Mouse (Mus musculus) midbrain, postnatal 0 days (tissue): ENCODE data around the gene Nup107. TPM values are rescaled to one million over a fixed set of nuclear protein-coding genes. Genes with fewer than 3 reads are reported as not detected.
"Not testable (repeated sequence)": the region's sequence is repeated elsewhere in the genome, so short reads cannot be mapped to it uniquely, and the experiment has no call there.

Experiments used
- ATAC-seq: fragments of 200-750 bp; cut with Nextera tagmentation; 2 replicates; pipeline ENCODE4 v1.8.0; 2017; ENCODE audit warnings: moderate number of reproducible peaks, mild to moderate bottlenecking, moderate TSS enrichment, moderate library complexity; ENCODE audit not compliant: low FRiP score
- DNase-seq: peaks from one replicate; pipeline ENCODE4 v3.0.0-alpha.2; 2015; ENCODE audit warnings: low spot score
- H3K27ac ChIP-seq: fragments of 300-500 bp; sonication (generic); 2 replicates; pipeline ENCODE4 v1.5.1; 2014; ENCODE audit warnings: low read depth, mild to moderate bottlenecking, low read length, mixed read lengths
- H3K27me3 ChIP-seq: fragments of 300-500 bp; sonication (generic); 2 replicates; pipeline ENCODE4 v1.6.1; 2014; ENCODE audit warnings: low read length, control low read depth, mixed read lengths; ENCODE audit not compliant: insufficient read depth
- H3K36me3 ChIP-seq: fragments of 300-500 bp; sonication (generic); 2 replicates; pipeline ENCODE4 v1.6.1; 2014; ENCODE audit warnings: low read length, control low read depth, mixed read lengths; ENCODE audit not compliant: insufficient read depth
- H3K4me1 ChIP-seq: fragments of 300-500 bp; sonication (generic); 2 replicates; pipeline ENCODE4 v1.6.1; 2014; ENCODE audit warnings: mild to moderate bottlenecking, control low read depth, antibody characterized with exemption, low read length, mixed read lengths; ENCODE audit not compliant: insufficient read depth
- H3K4me2 ChIP-seq: fragments of 300-500 bp; sonication (generic); 2 replicates; pipeline ENCODE4 v1.6.1; 2014; ENCODE audit warnings: low read depth, mild to moderate bottlenecking, low read length, mixed read lengths; ENCODE audit not compliant: poor library complexity, severe bottlenecking
- H3K4me3 ChIP-seq: fragments of 300-500 bp; sonication (generic); 2 replicates; pipeline ENCODE4 v1.5.1; 2014; ENCODE audit warnings: low read depth, mild to moderate bottlenecking, low read length, moderate library complexity
- H3K9ac ChIP-seq: fragments of 300-500 bp; sonication (generic); replicated peaks from 2 replicates; pipeline ENCODE4 v1.6.1; 2014; ENCODE audit warnings: mild to moderate bottlenecking, low read length, moderate library complexity, mixed read lengths; ENCODE audit not compliant: poor library complexity, severe bottlenecking
- H3K9me3 ChIP-seq: fragments of 300-500 bp; sonication (generic); 2 replicates; pipeline ENCODE4 v1.6.1; 2016; ENCODE audit warnings: low read length, control low read depth
- CTCF ChIP-seq: IDR thresholded peaks from 2 replicates; pipeline ENCODE4 v1.5.1; 2016; ENCODE audit warnings: antibody characterized with exemption, mild to moderate bottlenecking
- whole genome bisulfite sequencing: fragments of 180-500 bp; shearing (Covaris S2); extraction: QIAGEN DNeasy Blood & Tissue Kit; methylation state at CpG from one replicate; pipeline ENCODE4 v1.1.7; 2014; 5-methylcytosine and 5-hydroxymethylcytosine counted together
- polyA plus RNA-seq: library from polyadenylated mRNA; unstranded; fragments of >200 nt; fragmentation: Nextera tagmentation; extraction: Ambion mirVana; gene quantifications from 2 replicates; pipeline ENCODE4 v1.2.1, GENCODE M21; 2015
- total RNA-seq: library from RNA; depleted of rRNA; stranded (reverse); fragments of >200 nt; gene quantifications from 2 replicates; pipeline ENCODE4 v1.2.3, GENCODE M21; 2014

Nup107 gene
- total and polyA plus RNA-seq, 2 experiments from 2014 or later = 14.0 to 16.7 TPM

- ATAC-seq (no peak), DNase-seq (no peak)
- no peaks in the 10 kb centered on the region for H3K4me1 ChIP-seq
- no peaks in the 10 kb centered on the region for H3K27me3 ChIP-seq
- no peak overlapping the region for H3K4me2 ChIP-seq
- H3K36me3 ChIP-seq = no peaks in the 10 kb centered on the region
- no peak for TF ChIP-seq CTCF
- H3K9ac ChIP-seq = no peak overlapping the region
- no peaks in the 10 kb centered on the region for H3K9me3 ChIP-seq
- no peak overlapping the region for H3K27ac ChIP-seq
- H3K4me3 ChIP-seq = no peak overlapping the region
- WGBS = 92% methylated on average over 3 of the region's 3 CpGs
Measured at GRCm38 (mm10) chr10:117724804-117725361, 67.6 kb downstream of the Nup107 start.

- DNase-seq = no peak
Measured at GRCm38 (mm10) chr10:117724136-117724718, 68.3 kb downstream of the Nup107 start.

GRCm38 (mm10) chr10:117718161-117719119, 74.1 kb downstream of the Nup107 start:
- Histone ChIP-seq H3K4me1 (no peaks in the 10 kb centered on the region), H3K4me3 (no peak overlapping the region), H3K36me3 (no peaks in the 10 kb centered on the region), H3K4me2 (no peak overlapping the region), H3K27me3 (no peaks in the 10 kb centered on the region), H3K9ac (no peak overlapping the region), H3K27ac (no peak overlapping the region), H3K9me3 (no peaks in the 10 kb centered on the region)
- 68% methylated on average over 19 of the region's 19 CpGs for WGBS
- ATAC-seq (no peak), DNase-seq (no peak)
- TF ChIP-seq CTCF = no peak

More at GRCm38 (mm10) chr10:117724136-117724718, 68.3 kb downstream of the Nup107 start:
- WGBS = 84% methylated on average over 5 of the region's 5 CpGs
- no peak for ATAC-seq
- no peak overlapping the region for H3K27ac ChIP-seq
- H3K4me3 ChIP-seq = no peak overlapping the region
- no peaks in the 10 kb centered on the region for H3K4me1 ChIP-seq
- H3K9me3 ChIP-seq = no peaks in the 10 kb centered on the region
- no peak overlapping the region for H3K4me2 ChIP-seq
- H3K36me3 ChIP-seq = no peaks in the 10 kb centered on the region
- no peak overlapping the region for H3K9ac ChIP-seq
- no peaks in the 10 kb centered on the region for H3K27me3 ChIP-seq
- no peak for TF ChIP-seq CTCF

DNA sequence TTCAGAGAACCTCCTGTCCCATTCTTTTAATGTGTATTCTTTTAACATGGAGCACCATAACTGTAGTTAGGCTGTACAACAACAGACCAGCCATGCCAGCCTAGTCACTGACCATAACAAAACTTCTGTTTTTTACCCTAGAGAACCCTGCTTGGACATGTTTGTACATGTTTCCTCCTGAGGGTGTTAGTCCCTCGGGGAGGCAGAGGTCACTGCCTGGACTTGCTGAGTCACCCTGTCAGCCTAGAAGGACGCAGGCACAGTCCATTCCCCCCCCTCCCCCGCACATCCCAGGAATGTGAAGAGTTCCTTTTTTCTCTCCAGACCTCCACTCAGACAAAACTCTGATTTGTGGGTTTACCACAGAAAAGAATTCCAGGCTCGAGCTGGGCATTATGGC, 74.9 kb downstream of the Nup107 start:
- no peak for DNase-seq
- no peak for ATAC-seq
- Histone ChIP-seq H3K27ac (no peak overlapping the region), H3K4me3 (no peak overlapping the region), H3K4me2 (no peak overlapping the region), H3K27me3 (no peaks in the 10 kb centered on the region), H3K36me3 (no peaks in the 10 kb centered on the region), H3K4me1 (no peaks in the 10 kb centered on the region), H3K9me3 (no peaks in the 10 kb centered on the region), H3K9ac (no peak overlapping the region)
- WGBS = 19% methylated on average over 4 of the region's 4 CpGs
- TF ChIP-seq CTCF = no peak

DNA sequence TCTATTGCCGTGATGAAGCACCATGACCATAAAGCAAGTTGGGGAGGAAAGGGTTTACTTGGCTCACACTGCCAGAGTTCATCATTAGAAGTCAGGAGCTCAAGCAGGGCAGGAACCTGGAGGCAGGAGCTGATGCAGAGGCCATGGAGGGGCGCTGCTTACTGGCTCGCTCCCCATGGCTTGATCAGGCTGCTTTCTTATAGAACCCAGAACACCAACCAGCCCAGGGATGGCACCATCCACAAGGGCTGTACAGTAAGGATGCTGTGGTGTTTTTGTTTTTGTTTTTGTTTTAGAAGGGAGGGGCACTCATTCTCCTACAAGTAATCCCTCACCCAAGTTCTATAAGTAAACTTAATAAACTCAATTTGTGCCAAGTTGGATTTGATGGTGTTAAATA, 75.8 kb downstream of the Nup107 start:
- ATAC-seq (no peak), DNase-seq (no peak)
- no peak overlapping the region for H3K4me3 ChIP-seq
- H3K36me3 ChIP-seq = no peaks in the 10 kb centered on the region
- H3K9ac ChIP-seq = no peak overlapping the region
- no peaks in the 10 kb centered on the region for H3K27me3 ChIP-seq
- TF ChIP-seq CTCF = no peak
- no peaks in the 10 kb centered on the region for H3K9me3 ChIP-seq
- no peaks in the 10 kb centered on the region for H3K4me1 ChIP-seq
- 91% methylated on average over 3 of the region's 3 CpGs for WGBS
- no peak overlapping the region for H3K27ac ChIP-seq
- H3K4me2 ChIP-seq = no peak overlapping the region

DNA sequence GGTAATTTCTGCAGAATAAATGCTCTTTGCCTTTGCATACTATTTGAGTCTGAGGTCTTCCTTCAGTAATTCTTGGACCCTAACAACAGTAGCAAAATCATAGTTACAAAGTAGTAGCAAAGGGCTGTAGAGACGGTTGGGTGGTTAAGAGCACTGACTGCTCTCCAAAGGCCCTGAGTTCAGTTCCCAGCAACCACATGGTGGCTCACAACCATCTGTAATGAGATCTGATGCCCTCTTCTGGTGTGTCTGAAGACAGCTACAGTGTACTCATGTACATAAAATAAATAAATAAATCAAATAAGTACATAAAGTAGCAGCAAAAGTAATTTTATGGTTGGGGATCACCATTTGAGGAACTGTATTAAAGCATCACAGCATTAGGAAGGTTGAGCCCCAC, 76.9 kb downstream of the Nup107 start:
- not testable (repeated sequence) for H3K36me3 ChIP-seq, ATAC-seq

More for the DNA sequence above, 76.9 kb downstream of the Nup107 start:
- not testable (repeated sequence) for H3K4me2 ChIP-seq, H3K27ac ChIP-seq, H3K9me3 ChIP-seq, H3K27me3 ChIP-seq, H3K9ac ChIP-seq, H3K4me1 ChIP-seq, DNase-seq, H3K4me3 ChIP-seq
- 94% methylated on average over 1 of the region's 1 CpGs for WGBS
